Mouse (Mus musculus) MEL (cell line): Measurements from ENCODE around the gene Tmbim6.

ENCODE experiments used
- CTCF ChIP-seq, 3 experiments: IDR thresholded peaks in 2 of 3; conservative IDR thresholded peaks in 1 of 3; 2 replicates each; pipeline ENCODE4 v1.5.1; 2011 to 2012; ENCODE audit warnings: low read length in 3 of 3, low read depth in 2 of 3, mild to moderate bottlenecking in 2 of 3, improper control_type of control experiment in 1 of 3, inconsistent platforms in 1 of 3, mixed read lengths in 1 of 3, moderate library complexity in 1 of 3; ENCODE audit not compliant: control insufficient read depth in 1 of 3, insufficient read depth in 1 of 3, poor library complexity in 1 of 3, severe bottlenecking in 1 of 3
- E2F4 ChIP-seq: IDR thresholded peaks from 2 replicates; pipeline ENCODE4 v1.6.1; 2011; ENCODE audit warnings: low read depth, low read length, improper control_type of control experiment, borderline replicate concordance
- EP300 ChIP-seq, 2 experiments: IDR thresholded peaks; 2 replicates each; pipeline ENCODE4 v1.6.1; 2011; ENCODE audit warnings: improper control_type of control experiment in 2 of 2, low read length in 2 of 2, low read depth in 1 of 2, mild to moderate bottlenecking in 1 of 2
- KAT2A ChIP-seq: conservative IDR thresholded peaks from 2 replicates; pipeline ENCODE4 v1.6.1; 2012; ENCODE audit warnings: low read depth, low read length, improper control_type of control experiment, inconsistent platforms
- POLR2A ChIP-seq, 2 experiments: IDR thresholded peaks; 2 replicates each; pipeline ENCODE4 v1.6.1; 2011 to 2012; ENCODE audit warnings: low read length in 2 of 2, mild to moderate bottlenecking in 2 of 2, control low read depth in 1 of 2, improper control_type of control experiment in 1 of 2, low read depth in 1 of 2, moderate library complexity in 1 of 2; ENCODE audit not compliant: control insufficient read depth in 1 of 2, insufficient read depth in 1 of 2, poor library complexity in 1 of 2
- USF2 ChIP-seq, 2 experiments: IDR thresholded peaks; 2 replicates each; pipeline ENCODE4 v1.6.1; 2011 to 2012; ENCODE audit warnings: improper control_type of control experiment in 2 of 2, low read length in 2 of 2, borderline replicate concordance in 1 of 2, inconsistent platforms in 1 of 2, low read depth in 1 of 2, mild to moderate bottlenecking in 1 of 2; ENCODE audit not compliant: insufficient read depth in 1 of 2

- TF ChIP-seq E2F4 (no peak), CTCF (IDR thresholded peaks at IDR 0.05 in 2 of 3, conservative IDR thresholded peaks at IDR 0.05 in 1 of 3; ENCODE audit: control insufficient read depth in 1 of 3, insufficient read depth in 1 of 3, low read depth in 2 of 3, low read length in 3 of 3, poor library complexity in 1 of 3, severe bottlenecking in 1 of 3) (no peak), EP300 (IDR thresholded peaks at IDR 0.05; ENCODE audit: low read depth in 1 of 2, low read length in 2 of 2) (no peak), KAT2A (no peak), POLR2A (IDR thresholded peaks at IDR 0.05; ENCODE audit: control insufficient read depth in 1 of 2, insufficient read depth in 1 of 2, low read depth in 1 of 2, low read length in 2 of 2, poor library complexity in 1 of 2) (no peak), USF2 (IDR thresholded peaks at IDR 0.05; ENCODE audit: borderline replicate concordance in 1 of 2, insufficient read depth in 1 of 2, low read depth in 1 of 2, low read length in 2 of 2) (no peak)
Observed at GRCm38 (mm10) chr15:99417692-99418271, 25.1 kb downstream of the Tmbim6 start.
